Mouse (Mus musculus) heart, adult 11 months (tissue): Measurements from ENCODE around the gene Nxpe3.

Experiments used
- DNase-seq: peaks from one replicate; pipeline ENCODE4 v3.0.0; 2022

Nxpe3 gene

DNA sequence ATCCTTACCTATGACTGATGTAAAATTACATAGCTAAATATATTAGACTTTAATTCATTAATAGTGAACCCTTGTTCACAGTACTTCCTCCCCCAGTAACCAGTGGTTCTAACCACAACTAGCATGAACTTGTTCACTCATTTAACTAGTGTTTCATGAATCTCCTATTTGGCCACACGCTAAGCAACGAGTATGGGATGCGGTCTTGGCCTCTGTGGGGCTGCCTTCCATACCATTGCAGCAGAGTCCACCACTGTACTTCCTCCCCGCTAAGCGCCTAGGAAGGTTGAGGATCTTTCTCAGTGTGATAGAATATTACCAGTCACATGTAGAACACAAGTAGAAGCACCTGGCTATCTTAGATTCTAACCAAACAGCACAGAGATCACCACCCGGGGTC lies 85.7 kb downstream of the Nxpe3 start:
- DNase-seq = peak; percentile 48

DNA sequence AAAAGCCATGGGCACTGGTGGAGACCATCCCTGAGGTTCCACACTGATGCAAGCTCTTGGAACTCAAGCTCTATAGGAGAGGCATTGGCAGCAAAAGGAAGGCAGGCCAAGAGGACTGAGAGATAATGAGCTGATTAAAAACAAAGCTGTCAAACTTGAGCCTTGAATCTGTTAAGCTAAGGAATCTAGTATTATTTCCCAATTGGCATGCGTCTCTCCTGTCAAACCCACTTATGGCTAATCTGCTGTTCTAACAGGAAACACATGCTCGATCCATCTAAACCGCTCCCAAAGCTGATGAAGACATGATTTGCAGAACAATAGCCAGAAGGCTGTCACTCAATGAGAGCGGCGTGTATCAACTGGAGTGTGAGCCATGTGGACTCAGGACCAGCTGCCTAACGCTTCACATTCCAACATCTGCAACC lies 87.6 kb downstream of the Nxpe3 start:
- DNase-seq = peak; percentile 96

DNA sequence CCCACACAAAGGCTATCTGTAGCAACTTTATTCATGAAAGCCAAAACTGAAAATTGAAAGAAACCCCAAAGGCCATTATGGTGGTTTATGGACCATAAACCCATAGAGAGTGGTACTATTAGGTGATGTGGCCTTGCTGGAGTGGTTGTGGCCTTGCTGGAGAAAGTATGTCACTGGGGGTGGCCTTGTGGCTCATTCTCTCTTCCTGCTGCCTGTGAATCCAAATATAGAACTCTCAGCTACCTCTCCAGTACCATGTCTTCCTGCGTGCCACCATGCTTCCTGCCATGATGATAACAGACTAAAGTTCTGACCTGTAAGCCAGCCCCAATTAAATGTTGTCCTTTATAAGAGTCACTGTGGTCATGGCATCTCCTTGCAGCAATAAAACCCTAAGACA lies 90.3 kb downstream of the Nxpe3 start:
- DNase-seq = peak; percentile 30

DNA sequence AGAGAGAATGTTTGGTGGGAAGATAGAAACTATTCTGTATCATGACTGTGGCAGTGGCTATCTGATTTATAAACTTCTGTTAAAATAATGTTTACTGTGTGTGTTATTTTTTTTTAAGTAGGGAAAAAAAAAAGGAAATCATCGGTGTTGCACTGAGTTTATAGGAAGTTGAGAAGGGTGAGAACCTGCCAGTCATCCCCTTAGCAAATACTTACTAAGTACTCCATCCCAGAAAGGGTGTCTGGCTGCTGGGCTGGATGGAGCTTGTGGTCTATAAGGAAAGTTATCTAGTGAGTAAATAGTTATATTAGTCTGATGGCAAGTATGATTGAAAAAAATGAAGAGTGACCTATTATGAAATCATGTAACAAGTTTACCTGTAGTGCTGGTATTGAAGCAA lies 93.5 kb downstream of the Nxpe3 start:
- no peak for DNase-seq

DNA sequence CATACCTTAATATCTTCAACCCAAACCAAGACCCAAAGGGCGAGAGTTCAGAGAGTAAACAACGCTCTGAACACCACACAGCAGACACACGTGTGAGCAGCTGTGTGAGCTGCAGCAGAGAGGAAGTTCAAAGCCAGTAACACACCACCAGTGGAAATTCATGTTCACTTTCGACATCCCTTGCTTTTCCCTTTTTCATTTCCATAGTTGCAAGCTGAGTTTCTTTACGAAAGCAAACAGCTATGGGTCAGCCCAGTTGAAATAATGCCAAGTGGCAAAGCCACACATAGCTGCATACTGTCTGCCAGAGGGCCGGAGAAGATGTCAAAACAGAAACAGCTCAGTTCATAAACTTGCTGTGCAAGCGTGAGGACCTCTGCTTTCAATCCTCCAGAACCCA lies 96.2 kb downstream of the Nxpe3 start:
- peak; percentile 96 for DNase-seq

DNA sequence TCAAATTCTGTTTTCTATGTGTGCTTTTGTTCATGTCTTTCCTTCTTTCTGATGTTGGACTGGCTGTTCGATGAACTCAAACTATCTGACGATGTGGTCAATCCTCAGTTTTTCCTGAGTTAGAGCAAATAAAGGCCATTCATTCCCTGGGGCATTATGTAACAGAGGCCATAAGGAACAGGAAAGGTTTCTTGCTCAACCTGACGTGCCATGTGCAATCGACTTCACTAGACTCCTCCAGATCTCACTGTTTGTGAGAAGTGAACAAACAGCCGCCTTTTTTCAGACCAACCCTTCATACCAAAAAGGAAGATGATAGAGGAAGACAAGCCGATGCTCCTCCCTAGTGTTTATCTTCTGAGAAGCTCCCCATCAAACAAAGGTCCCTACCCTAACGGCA lies 104.8 kb downstream of the Nxpe3 start:
- DNase-seq = peak; percentile 82
